Mouse (Mus musculus): ENCODE data around the gene 4930556J24Rik. TPM values are rescaled to one million over a fixed set of nuclear protein-coding genes. Genes with fewer than 3 reads are reported as not detected.
"Not testable (repeated sequence)": the region's sequence is repeated elsewhere in the genome, so short reads cannot be mapped to it uniquely, and the experiment has no call there.

The 4930556J24Rik gene
- polyA plus RNA-seq, 1 experiment, result not detected

DNA sequence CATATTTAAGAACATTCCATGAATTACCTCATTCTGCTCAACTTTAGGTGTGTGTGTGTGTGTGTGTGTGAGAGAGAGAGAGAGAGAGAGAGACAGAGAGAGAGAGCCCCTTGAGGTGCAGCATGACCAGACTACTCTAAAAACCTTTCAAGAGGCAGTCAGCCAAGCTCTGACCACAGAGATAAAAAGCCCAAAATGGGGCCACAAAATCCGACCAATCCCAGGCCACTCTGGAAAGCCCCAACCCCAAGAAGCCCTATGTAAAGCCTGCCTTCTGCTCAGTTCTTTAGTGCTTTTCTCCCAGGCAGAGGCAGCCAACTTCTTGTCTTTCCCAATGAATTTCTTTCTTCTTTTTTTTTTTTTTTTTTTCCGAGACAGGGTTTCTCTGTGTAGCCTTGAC, 15.7 kb downstream of the 4930556J24Rik start:
- Histone ChIP-seq H3K27ac (replicated peaks; ENCODE audit: low read depth, low read length) (no peak overlapping the region), H3K4me1 (ENCODE audit: control insufficient read depth, insufficient read depth, insufficient read length, low read length) (peaks cover 5% of the 10 kb centered on the region; the same call in 1 of the 2 replicates), H3K4me3 (ENCODE audit: insufficient read depth, low read depth, low read length) (no peak overlapping the region)

DNA sequence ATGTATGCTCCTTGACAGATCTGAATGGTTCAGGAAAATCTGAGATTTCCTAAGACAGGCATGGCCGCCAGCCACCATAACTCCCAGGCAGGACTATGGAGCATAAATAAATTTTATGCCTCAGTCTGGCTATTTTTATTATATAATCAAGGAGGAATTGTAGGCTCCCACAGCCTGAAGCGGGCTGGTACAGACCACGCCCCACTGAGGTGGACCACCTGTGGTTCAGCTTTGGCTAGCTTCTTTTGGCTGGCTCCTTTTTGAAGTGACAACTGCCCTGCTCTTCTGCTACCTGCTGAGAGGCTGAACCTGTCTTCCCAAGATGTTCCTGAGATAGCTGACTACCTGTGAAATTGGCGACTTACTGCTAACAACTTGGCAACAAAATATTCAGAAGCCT, 21.2 kb downstream of the 4930556J24Rik start:
- not testable (repeated sequence) for H3K4me3 ChIP-seq (ENCODE audit: insufficient read depth, low read depth, low read length); H3K4me1 ChIP-seq (ENCODE audit: control insufficient read depth, insufficient read depth, insufficient read length, low read length); H3K27ac ChIP-seq (replicated peaks; ENCODE audit: low read depth, low read length)

DNA sequence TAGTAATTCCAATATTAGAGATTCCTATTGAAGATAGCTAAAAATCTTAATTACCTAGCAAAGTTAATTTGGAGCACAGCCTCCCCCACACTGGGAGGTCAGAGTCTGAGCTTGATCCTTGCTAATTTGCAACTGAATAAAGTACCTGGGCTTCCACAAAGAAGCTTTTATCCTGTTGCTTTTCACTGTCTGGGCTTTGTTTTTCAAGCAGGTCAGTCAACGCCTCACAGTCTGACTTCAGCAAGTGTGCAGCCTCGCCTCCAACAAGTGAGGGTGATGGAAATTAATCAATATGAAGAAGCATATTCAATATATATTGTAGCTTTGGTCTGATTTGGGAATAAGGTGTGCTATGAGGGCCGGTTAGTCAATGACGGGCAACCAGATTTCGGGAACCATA, 21.7 kb downstream of the 4930556J24Rik start:
- not testable (repeated sequence) for H3K27ac ChIP-seq (replicated peaks; ENCODE audit: low read depth, low read length); H3K4me3 ChIP-seq (ENCODE audit: insufficient read depth, low read depth, low read length); H3K4me1 ChIP-seq (ENCODE audit: control insufficient read depth, insufficient read depth, insufficient read length, low read length)

DNA sequence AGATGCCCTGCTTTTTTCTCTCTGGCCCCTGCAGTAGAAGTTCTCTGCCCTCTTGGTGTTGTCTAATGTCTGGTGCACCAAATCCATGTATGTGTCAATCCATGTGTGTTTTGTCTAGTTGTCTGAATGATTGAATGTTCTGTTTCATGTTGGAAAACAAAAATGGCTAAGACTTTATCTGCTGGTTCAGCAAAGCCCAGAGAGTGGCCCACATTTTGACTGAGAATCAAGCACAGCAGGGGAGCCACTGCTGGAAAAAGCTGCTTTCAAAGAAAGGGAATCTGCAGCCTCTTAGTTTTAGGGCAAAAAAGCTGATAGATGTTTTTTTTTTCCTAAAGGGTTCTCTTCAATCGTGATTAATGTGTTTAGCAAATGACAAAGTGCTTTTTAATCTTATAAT, 30.2 kb downstream of the 4930556J24Rik start:
- Histone ChIP-seq H3K27ac (replicated peaks; ENCODE audit: low read depth, low read length) (no peak overlapping the region), H3K4me1 (ENCODE audit: control insufficient read depth, insufficient read depth, insufficient read length, low read length) (no peaks in the 10 kb centered on the region), H3K4me3 (ENCODE audit: insufficient read depth, low read depth, low read length) (no peak overlapping the region)

DNA sequence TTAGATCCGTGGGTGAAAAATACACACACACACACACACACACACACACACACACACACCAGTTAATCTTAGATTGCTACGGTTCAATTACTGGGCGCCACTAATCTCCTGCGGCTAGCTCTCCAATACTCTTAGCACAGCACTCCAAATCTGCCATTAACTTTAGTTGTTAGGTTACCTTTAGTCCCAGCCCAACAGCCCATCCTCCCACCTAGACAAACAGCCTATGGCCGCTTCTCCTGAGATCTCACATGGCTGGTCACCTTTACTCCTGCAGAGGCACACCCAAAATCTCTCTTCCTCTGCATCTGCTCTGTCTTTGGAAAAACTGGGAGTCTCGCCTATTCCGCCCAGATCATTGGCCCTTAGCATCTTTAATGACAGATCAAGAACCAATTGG, 35.2 kb downstream of the 4930556J24Rik start:
- Histone ChIP-seq H3K4me3 (ENCODE audit: insufficient read depth, low read depth, low read length) (no peak overlapping the region), H3K4me1 (ENCODE audit: control insufficient read depth, insufficient read depth, insufficient read length, low read length) (no peaks in the 10 kb centered on the region), H3K27ac (replicated peaks; ENCODE audit: low read depth, low read length) (no peak overlapping the region)

DNA sequence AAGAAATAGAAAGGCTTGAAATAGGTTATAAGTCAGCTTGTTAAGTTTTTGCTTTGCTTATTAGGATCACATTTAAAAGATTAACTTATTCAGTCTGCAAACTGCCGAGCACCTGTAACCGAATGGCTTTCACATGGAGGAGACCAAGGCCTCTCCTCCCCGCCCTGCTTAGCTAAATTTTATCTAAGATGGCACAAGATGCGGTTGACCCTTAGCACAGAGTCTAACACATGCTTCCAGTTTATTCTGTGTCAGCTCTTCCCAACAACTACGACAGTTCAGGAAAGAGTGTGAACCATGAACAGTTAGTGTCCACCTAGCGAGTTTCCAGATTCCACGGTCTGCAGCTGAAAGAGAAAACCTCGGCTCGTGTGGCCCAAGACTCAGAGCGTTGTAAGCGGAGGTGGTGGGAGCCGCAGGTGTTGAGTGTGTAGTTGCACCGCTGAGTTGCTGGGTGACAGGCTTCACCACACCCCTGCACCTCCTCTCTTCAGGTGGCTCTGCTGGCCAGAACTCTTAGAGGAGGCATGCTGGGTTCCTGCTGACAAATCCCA, 39.2 kb downstream of the 4930556J24Rik start:
- H3K4me1 ChIP-seq (ENCODE audit: control insufficient read depth, insufficient read depth, insufficient read length, low read length), result no peaks in the 10 kb centered on the region
- no peak overlapping the region for H3K4me3 ChIP-seq (ENCODE audit: insufficient read depth, low read depth, low read length)
- H3K27ac ChIP-seq (replicated peaks; ENCODE audit: low read depth, low read length), result no peak overlapping the region

DNA sequence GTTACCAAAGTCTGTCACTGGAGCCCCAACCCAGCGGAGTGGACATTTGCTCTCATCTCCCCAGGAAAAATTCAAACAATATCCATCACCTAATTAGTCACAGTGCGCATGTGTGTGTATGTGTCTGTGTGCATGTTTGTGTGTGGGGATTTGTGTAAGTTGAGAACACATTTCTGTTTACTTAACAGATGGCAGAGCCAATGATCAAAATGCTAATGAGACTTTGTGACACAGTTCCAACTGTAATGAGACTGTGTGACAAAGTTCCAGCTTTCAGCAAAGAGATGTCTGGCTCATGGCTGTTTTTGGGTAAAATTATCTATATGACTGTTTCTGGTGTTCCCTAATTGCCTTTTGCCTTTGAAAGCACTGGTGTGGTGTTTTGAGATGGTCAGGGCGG, 40.3 kb downstream of the 4930556J24Rik start:
- H3K27ac ChIP-seq (replicated peaks; ENCODE audit: low read depth, low read length), result no peak overlapping the region
- H3K4me1 ChIP-seq (ENCODE audit: control insufficient read depth, insufficient read depth, insufficient read length, low read length), result no peaks in the 10 kb centered on the region
- no peak overlapping the region for H3K4me3 ChIP-seq (ENCODE audit: insufficient read depth, low read depth, low read length)

DNA sequence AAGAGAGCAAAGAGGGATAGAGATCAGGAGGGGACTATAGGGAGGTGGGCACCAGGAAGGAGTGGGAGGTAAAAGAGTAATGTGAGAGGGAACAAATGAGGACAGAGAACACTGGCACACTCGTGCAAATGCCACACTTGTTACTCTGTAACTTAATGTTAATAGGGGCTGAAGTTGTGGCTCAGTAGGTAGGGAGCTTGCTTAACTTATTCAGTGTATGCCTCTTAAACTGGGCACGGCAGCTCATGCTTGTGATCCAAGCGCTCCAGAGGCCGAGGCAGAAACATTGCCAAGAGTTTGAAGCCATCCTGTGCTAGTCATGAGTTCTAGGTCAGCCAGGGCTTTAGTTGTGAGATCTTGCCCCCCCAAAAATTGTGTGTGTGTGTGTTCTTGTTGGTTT, 41.4 kb downstream of the 4930556J24Rik start:
- Histone ChIP-seq H3K4me1 (ENCODE audit: control insufficient read depth, insufficient read depth, insufficient read length, low read length) (peaks cover 3% of the 10 kb centered on the region; the same call in 1 of the 2 replicates), H3K27ac (replicated peaks; ENCODE audit: low read depth, low read length) (no peak overlapping the region)

DNA sequence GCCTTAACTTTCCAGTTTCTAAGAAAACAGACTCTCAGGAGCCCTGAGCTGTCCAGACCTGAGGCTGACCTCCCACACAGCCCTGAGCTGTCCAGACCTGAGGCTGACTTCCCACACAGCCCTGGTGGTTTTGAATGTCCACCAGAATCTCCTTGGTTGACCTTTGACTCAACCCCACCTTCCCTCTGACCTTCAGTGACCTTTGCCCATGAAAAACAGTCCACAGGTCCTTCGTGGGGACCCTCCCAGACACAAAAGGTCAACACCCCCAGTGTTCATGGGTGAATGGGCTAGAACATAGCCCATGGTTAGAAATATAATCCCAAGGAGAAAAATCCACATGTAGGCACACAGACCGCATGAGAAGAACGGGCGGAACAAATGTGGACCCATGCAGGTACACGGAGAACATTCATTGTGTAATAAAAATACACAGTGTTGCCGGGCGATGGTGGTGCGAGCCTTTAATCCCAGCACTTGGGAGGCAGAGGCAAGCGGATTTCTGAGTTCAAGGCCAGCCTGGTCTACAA, 42.8 kb downstream of the 4930556J24Rik start:
- Histone ChIP-seq H3K4me1 (ENCODE audit: control insufficient read depth, insufficient read depth, insufficient read length, low read length) (peaks cover 3% of the 10 kb centered on the region; the same call in 1 of the 2 replicates), H3K4me3 (ENCODE audit: insufficient read depth, low read depth, low read length) (no peak overlapping the region), H3K27ac (replicated peaks; ENCODE audit: low read depth, low read length) (no peak overlapping the region)

More for the DNA sequence above, 41.4 kb downstream of the 4930556J24Rik start:
- H3K4me3 ChIP-seq (ENCODE audit: insufficient read depth, low read depth, low read length), result no peak overlapping the region

DNA sequence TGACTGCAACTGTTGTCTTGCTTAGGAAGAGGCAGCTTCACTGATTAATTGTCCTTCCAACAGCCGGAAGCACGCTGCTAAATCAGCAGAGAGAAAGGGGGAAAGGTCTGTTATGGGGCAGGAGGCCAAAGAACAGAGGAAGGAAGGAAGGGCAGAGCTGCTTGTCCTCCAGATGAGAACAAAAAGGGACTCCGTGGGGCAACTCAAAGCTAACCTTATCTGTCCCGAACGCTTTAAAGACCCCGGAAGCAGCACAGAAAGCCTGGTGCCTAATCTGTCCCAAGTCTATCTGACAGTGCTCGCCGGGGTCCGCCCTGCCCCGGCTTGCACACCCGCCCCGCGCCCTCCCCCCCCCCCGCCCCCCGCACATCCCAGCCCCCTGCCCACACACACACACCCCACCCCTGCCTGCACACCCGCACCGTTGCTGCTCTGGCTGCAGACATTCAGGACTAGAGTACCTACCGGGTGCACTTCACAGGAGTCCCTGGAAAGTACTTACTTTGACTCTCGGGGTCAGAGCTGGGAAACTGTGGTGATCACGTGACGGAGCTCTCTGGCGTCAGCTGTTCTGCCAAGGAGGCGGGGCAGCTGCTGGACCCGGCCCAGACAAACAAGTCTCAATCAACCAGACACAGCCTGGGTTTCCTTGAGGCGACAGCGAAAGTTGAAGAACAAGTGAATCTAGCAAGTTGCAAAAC, 44.9 kb downstream of the 4930556J24Rik start, which contains the start of gene Tcn2:
Gene Tcn2, minus strand, starts transcription at position 649 of the 701 bp plus-strand sequence.
- H3K4me3 ChIP-seq (ENCODE audit: insufficient read depth, low read depth, low read length), result peak within 1 kb of the TSS; percentile 51
- H3K27ac ChIP-seq (replicated peaks; ENCODE audit: low read depth, low read length), result no peak within 1 kb of the TSS; the same call in 1 of the 2 replicates
- peaks cover 3% of the 10 kb centered on the region; the same call in 1 of the 2 replicates for H3K4me1 ChIP-seq (ENCODE audit: control insufficient read depth, insufficient read depth, insufficient read length, low read length)

DNA sequence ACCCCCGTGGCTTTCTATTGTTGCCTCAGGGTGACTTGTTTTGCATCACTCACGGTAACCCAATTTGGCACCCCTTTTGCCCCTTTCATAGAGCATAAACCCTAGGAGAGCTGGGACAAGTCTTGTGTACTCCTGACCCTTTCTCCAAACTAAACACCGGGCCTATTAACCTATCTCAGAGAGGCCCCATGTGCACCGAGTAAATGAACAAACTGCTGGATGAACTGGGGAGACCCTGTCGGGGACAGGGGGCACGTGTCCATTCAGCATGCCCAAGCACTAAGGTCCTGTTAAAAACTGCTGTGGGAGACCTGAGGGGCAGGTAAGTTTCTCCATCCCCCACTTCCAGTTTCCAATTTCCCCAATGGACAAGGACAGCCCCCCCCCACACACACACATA, 45.6 kb downstream of the 4930556J24Rik start:
- no peak overlapping the region for H3K27ac ChIP-seq (replicated peaks; ENCODE audit: low read depth, low read length)
- peak overlapping the region; percentile 51 for H3K4me3 ChIP-seq (ENCODE audit: insufficient read depth, low read depth, low read length)
- peaks cover 3% of the 10 kb centered on the region; the same call in 1 of the 2 replicates for H3K4me1 ChIP-seq (ENCODE audit: control insufficient read depth, insufficient read depth, insufficient read length, low read length)

DNA sequence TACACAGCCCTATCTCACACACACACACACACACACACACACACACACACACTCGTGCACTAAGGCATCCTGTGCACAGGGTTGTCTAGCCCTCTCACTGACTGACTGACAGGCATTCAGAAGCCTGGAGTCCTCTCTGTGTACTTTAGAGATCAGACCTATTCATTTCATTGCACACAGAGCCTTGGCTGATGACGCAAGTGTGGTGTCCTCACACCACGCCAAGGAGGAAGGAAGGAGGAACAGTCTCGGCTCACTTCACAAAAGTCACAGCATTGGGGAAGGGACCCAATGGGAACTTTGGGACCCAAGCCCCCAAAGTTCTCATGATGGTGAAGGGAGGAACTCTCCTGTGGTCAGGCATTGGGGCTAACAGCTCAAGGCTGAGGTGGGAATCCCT, 46.6 kb downstream of the 4930556J24Rik start:
- no peak overlapping the region for H3K4me3 ChIP-seq (ENCODE audit: insufficient read depth, low read depth, low read length)
- 0 out of 2 replicates have a peak overlapping the region, but pooled peaks have one; percentile 3 for H3K27ac ChIP-seq (replicated peaks; ENCODE audit: low read depth, low read length)
- peaks cover 3% of the 10 kb centered on the region; the same call in 1 of the 2 replicates for H3K4me1 ChIP-seq (ENCODE audit: control insufficient read depth, insufficient read depth, insufficient read length, low read length)

DNA sequence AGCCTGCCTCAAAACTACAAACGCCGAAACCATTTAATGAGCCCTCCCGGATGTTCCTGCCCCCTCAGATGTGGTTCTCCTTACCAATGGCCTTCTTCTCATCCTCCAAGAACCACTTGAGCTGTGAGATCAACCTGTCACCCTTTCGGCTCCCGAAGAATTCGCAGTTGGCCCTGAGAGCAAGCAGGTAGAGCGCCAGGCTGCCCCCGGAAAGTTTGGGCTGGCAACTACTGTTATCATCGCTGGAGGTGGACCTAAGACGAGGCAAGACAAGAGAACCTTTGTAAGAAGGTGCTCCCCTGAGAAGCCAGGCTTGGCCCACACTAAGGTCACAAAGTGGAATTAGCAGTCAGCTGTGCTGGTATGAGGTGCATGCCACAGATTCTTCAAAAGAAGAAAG, 50.7 kb downstream of the 4930556J24Rik start:
- no peak overlapping the region for H3K4me3 ChIP-seq (ENCODE audit: insufficient read depth, low read depth, low read length)
- peaks cover 3% of the 10 kb centered on the region; the same call in 1 of the 2 replicates for H3K4me1 ChIP-seq (ENCODE audit: control insufficient read depth, insufficient read depth, insufficient read length, low read length)

DNA sequence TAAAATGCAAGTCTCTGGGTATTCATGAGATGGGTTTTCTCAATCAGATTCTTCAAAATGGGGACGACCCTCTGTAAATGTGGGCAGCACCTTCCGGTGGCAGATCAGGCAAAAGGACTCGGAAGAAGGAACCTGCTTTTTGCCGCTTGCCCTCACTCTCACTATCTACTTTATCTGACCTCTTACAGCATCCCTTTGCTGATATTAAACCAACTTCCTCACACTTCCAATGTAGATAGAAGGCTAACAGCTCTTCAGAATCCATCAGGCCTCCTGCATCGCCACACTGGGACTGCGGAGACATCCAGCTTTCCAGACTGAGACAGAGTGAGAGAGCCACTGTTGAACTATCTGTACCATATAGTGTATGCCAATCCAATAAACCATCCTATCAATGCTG, 53.8 kb downstream of the 4930556J24Rik start:
- H3K4me3 ChIP-seq (ENCODE audit: insufficient read depth, low read depth, low read length), result no peak overlapping the region
- H3K4me1 ChIP-seq (ENCODE audit: control insufficient read depth, insufficient read depth, insufficient read length, low read length), result no peaks in the 10 kb centered on the region

More for the DNA sequence above, 50.7 kb downstream of the 4930556J24Rik start:
- H3K27ac ChIP-seq (replicated peaks; ENCODE audit: low read depth, low read length), result no peak overlapping the region

DNA sequence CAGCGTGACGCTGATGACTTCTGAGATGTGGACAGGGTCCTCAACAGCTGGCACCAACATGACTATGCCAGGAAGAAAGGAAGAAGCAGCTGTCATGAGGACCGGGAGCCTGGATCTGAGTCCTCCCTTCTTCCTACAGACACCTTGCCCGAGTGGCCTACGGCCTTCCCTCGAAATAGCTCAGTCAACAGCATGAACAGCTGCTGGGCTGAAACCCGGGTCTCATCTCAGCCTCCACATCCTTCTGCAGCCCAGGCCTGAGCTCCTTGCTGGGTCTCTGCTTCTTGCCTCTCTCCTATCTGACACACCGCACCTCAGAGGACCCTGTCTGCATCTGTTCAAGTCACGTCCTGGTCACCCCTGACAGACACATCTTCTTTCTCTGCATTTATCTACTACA, 54.5 kb downstream of the 4930556J24Rik start:
- Histone ChIP-seq H3K4me3 (ENCODE audit: insufficient read depth, low read depth, low read length) (no peak overlapping the region), H3K4me1 (ENCODE audit: control insufficient read depth, insufficient read depth, insufficient read length, low read length) (no peaks in the 10 kb centered on the region), H3K27ac (replicated peaks; ENCODE audit: low read depth, low read length) (no peak overlapping the region)

More for the DNA sequence above, 53.8 kb downstream of the 4930556J24Rik start:
- H3K27ac ChIP-seq (replicated peaks; ENCODE audit: low read depth, low read length), result no peak overlapping the region

All from brown adipose tissue, adult 24 weeks (tissue).